Mouse (Mus musculus): ENCODE results near the gene Samd10. TPM values are rescaled to one million over a fixed set of nuclear protein-coding genes. Genes with fewer than 3 reads are reported as not detected.

The Samd10 gene
- 169 and 175 TPM in 2 replicates for polyA plus RNA-seq (2015; fragmentation: Nextera tagmentation; extraction: Ambion mirVana)

DNA sequence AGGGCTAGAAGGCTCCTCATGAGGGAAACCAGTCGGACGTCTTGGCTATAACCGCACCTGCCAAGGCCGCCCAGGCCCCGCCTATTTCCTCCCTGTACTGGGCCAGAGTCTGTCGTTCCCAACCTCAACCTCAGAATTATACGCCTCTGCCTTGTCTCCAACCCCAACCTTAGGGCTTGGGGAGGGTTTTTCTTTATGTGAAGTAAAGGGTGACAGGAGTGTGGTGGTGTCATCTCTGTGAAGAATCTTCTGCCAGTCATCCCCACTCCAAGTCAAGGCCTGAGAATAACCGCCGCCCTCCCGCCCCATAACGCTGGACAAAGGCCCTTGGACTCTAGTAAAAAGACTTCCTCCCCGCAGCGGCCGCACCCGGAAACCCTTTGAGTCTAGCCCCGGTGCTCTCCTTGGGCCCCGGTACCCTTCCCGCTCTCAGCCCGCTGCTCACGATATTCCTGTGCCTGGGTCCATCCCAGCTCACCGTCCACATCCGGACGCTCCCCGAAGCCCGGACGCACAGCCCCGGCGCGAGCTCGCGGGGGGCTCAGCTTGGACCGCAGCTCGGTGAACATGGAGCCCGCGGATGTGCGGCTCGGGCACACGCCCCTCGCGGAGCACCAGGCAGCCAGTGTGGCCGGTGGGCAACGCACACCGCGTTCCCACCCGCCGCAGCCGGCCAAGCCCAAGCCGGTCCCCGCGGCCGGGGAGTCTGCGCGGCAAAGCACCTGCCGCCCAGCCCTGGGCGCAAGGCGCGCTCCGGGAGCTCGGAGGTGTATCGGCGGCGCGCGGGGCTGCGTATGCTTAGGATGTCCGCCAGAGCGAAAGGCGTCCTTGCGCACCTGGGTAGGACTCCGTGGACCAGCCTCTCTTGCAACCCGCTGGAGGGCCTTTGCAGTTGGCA lies at the start of gene Samd10:
Gene Samd10 (minus strand): TSS at position 759 of the 898 bp plus-strand sequence.
- H3K4me1 ChIP-seq (replicated peaks) = peaks cover 54% of the 10 kb centered on the region
- ATAC-seq (ENCODE audit: low FRiP score) = peak; percentile 33
- H3K9me3 ChIP-seq = no peaks in the 10 kb centered on the region
- H3K9ac ChIP-seq = peak within 1 kb of the TSS; percentile 98
- peaks cover 19% of the 10 kb centered on the region for H3K36me3 ChIP-seq
- no peaks in the 10 kb centered on the region for H3K27me3 ChIP-seq
- peak within 1 kb of the TSS; percentile 80 for H3K4me3 ChIP-seq
- H3K4me2 ChIP-seq = peak within 1 kb of the TSS; percentile 78
- H3K27ac ChIP-seq = peak within 1 kb of the TSS; percentile 96
- 2% methylated on average over 71 of the region's 71 CpGs for WGBS

DNA sequence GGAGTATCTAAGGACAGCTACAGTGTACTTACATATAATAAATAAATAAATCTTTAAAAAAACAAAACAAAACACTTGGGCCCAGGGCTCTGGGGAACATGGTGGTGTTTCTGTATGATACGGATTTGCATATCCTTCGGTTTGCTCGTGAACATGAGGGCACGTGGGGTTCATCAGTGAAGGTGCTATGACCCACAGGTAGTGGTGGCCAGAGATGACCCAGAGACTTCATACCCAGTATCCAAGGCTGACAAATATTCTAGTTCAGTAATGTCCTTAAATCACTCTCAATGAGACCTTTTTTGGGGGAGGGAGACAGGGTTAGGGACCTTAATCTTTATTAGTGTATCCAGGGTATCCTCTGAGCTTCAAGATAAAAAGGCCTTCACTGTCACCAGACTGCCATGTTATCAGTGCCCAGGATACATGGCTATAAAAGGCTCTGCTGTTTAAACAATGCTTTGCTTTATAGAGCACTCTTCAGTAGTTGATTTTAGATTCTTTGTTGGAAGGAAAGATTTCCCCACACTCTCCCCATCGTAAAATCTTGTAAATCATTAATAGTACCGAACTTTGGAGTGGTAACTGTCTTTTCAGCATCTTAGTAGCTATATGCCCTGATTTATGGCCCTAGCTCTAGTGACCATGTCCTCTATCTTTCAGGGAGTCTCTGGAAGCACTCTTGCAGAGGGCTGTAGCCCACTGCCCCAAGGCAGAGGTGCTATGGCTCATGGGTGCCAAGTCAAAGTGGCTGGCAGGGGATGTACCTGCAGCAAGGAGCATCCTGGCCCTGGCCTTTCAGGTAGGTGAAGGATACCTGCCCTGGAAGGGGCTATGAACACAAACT lies 47.8 kb upstream of the Samd10 start:
- no peak overlapping the region for H3K4me2 ChIP-seq
- peaks cover 93% of the 10 kb centered on the region for H3K36me3 ChIP-seq
- ATAC-seq (ENCODE audit: low FRiP score) = no peak
- H3K4me1 ChIP-seq (replicated peaks) = no peaks in the 10 kb centered on the region
- H3K9me3 ChIP-seq = no peaks in the 10 kb centered on the region
- H3K4me3 ChIP-seq = no peak overlapping the region
- no peaks in the 10 kb centered on the region for H3K27me3 ChIP-seq
- H3K27ac ChIP-seq = no peak overlapping the region
- WGBS = 91% methylated on average over 6 of the region's 6 CpGs
- no peak overlapping the region for H3K9ac ChIP-seq

DNA sequence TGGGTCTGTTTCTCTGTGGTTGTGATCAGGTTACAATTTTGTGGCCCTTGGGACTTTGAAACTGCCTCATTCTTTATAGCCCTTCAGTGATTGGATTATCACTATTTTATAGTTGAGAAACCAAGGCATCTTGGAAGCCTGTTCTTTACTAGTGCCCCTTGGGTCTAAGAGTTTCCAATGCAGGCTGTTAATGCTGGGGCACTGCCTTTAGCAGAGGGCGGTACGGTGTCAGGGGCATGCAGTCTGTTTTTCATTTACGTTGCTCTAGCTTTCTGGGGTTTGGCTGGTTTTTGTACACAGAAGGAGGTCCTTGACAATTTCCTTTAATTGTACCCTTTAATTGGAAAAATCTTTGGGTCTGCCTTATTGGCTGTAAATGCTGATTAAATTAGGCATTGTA lies 46.7 kb upstream of the Samd10 start:
- no peak overlapping the region for H3K27ac ChIP-seq
- no peak overlapping the region for H3K4me3 ChIP-seq
- no peaks in the 10 kb centered on the region for H3K27me3 ChIP-seq
- H3K9me3 ChIP-seq = no peaks in the 10 kb centered on the region
- H3K4me1 ChIP-seq (replicated peaks) = no peaks in the 10 kb centered on the region
- no peak for ATAC-seq (ENCODE audit: low FRiP score)
- no peak overlapping the region for H3K9ac ChIP-seq
- H3K4me2 ChIP-seq = no peak overlapping the region
- 86% methylated on average over 3 of the region's 3 CpGs for WGBS
- H3K36me3 ChIP-seq = peaks cover 93% of the 10 kb centered on the region

DNA sequence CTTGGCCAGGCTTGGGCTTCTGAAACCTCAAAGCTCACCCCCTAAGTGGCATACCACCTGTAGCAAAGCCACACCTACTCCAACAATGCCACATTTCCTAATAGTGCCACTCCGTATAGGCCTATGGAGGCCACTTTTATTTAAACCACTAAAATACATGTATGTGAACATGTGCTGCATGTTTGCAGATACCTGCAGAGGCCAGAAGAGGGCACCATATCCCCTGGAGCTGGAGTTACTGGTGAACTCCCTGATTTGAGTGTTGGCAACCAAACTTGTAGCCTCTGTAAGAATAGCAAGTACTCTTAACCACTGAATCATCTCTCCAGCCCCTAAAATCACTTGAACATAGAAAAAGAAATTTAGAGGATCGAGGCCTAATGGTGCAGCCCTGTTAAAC lies 45.3 kb upstream of the Samd10 start:
- no peak for ATAC-seq (ENCODE audit: low FRiP score)
- WGBS = 99% methylated on average over 2 of the region's 2 CpGs
- H3K27ac ChIP-seq = no peak overlapping the region

DNA sequence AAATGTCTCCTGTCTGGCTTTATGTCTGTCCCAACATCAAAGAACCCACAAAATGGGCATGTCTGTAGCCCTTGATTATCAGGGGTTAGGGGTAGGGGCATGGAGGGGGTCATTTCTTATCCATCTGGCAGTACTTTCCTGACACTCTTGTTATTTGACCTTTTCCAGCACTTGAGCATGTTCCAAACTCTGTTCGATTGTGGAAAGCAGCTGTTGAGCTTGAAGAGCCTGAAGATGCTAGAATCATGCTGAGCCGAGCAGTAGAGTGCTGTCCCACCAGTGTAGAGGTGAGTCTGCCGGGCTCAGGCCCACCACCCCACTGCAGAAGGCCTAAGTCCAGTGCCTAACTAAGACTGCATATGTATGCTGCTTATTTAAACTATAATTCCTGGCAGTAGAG lies 36.9 kb upstream of the Samd10 start:
- H3K27ac ChIP-seq = no peak overlapping the region
- WGBS = 98% methylated on average over 3 of the region's 3 CpGs
- H3K4me2 ChIP-seq = no peak overlapping the region
- H3K9ac ChIP-seq = no peak overlapping the region
- no peak overlapping the region for H3K4me3 ChIP-seq
- H3K4me1 ChIP-seq (replicated peaks) = no peaks in the 10 kb centered on the region
- peaks cover 88% of the 10 kb centered on the region for H3K36me3 ChIP-seq
- ATAC-seq (ENCODE audit: low FRiP score) = no peak
- H3K9me3 ChIP-seq = no peaks in the 10 kb centered on the region
- no peaks in the 10 kb centered on the region for H3K27me3 ChIP-seq

More for the DNA sequence above, 45.3 kb upstream of the Samd10 start:
- peaks cover 92% of the 10 kb centered on the region for H3K36me3 ChIP-seq
- H3K4me1 ChIP-seq (replicated peaks) = no peaks in the 10 kb centered on the region
- H3K4me3 ChIP-seq = no peak overlapping the region
- no peak overlapping the region for H3K4me2 ChIP-seq
- H3K27me3 ChIP-seq = no peaks in the 10 kb centered on the region
- H3K9ac ChIP-seq = no peak overlapping the region
- no peaks in the 10 kb centered on the region for H3K9me3 ChIP-seq

DNA sequence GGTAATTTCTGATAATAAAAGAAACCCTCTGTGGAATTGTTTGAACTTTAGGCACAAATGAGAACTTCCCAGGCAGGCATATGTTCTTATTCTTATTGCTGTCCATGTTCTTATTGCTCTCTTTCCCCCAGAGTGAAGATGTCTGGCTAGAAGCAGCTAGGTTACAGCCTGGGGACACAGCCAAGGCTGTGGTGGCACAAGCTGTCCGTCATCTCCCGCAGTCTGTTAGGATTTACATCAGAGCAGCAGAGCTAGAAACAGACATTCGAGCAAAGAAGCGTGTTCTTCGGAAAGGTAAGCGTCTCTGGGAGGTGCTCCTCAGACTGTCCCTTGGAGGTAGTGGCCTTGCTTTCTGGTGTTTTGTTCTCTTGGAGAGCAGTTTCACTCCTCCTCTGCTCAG lies 33.6 kb upstream of the Samd10 start:
- Histone ChIP-seq H3K4me3 (no peak overlapping the region), H3K36me3 (peaks cover 73% of the 10 kb centered on the region), H3K4me1 (replicated peaks) (no peaks in the 10 kb centered on the region), H3K9me3 (no peaks in the 10 kb centered on the region), H3K27ac (no peak overlapping the region), H3K4me2 (no peak overlapping the region), H3K27me3 (no peaks in the 10 kb centered on the region), H3K9ac (no peak overlapping the region)
- no peak for ATAC-seq (ENCODE audit: low FRiP score)
- 95% methylated on average over 6 of the region's 6 CpGs for WGBS

DNA sequence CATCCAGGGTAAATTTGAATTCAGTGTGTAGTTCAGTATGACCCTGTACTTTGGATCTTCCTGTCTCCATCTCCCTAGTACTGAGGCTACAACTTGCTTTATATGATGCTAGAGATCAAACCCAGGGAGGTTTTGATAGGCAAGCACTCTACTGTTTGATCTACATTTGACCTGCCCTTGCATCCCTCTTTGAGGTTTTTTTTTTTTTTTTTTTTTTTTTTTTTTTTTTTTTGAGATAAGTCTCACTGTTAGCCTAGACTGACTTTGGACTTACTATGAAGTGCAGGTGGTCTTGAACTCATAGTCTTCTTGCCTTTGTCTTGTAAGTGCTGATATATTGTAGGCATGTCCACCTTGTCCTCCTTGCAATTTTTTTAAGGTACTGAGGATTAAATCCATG lies 29.5 kb upstream of the Samd10 start:
- Histone ChIP-seq H3K9me3 (no peaks in the 10 kb centered on the region), H3K27me3 (no peaks in the 10 kb centered on the region), H3K4me3 (no peak overlapping the region), H3K27ac (no peak overlapping the region), H3K9ac (no peak overlapping the region), H3K4me2 (no peak overlapping the region), H3K4me1 (replicated peaks) (no peaks in the 10 kb centered on the region), H3K36me3 (peaks cover 42% of the 10 kb centered on the region)
- ATAC-seq (ENCODE audit: low FRiP score) = no peak

DNA sequence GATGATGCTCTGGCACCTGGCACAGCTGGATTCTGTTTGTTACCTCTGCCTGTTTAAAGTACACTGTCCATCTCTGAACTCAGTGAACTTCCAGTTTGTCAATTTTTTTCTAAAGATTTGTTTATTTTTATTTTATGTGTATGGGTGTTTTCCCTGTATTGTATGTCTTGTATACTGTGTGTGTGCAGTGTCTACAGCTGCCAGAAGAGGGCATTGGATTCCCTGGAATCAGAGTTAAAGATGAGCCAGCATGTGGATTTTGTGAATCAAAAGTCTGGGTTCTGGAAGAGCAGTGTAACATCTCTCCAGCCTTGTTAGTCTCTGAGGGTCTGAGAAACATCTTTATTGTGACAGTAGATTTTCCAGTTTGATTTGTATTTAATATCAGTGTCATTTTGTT lies 24.4 kb upstream of the Samd10 start:
- Histone ChIP-seq H3K36me3 (peaks cover 49% of the 10 kb centered on the region), H3K9ac (no peak overlapping the region), H3K27me3 (no peaks in the 10 kb centered on the region), H3K4me3 (no peak overlapping the region), H3K27ac (no peak overlapping the region), H3K4me2 (no peak overlapping the region), H3K4me1 (replicated peaks) (no peaks in the 10 kb centered on the region), H3K9me3 (no peaks in the 10 kb centered on the region)
- ATAC-seq (ENCODE audit: low FRiP score) = no peak

DNA sequence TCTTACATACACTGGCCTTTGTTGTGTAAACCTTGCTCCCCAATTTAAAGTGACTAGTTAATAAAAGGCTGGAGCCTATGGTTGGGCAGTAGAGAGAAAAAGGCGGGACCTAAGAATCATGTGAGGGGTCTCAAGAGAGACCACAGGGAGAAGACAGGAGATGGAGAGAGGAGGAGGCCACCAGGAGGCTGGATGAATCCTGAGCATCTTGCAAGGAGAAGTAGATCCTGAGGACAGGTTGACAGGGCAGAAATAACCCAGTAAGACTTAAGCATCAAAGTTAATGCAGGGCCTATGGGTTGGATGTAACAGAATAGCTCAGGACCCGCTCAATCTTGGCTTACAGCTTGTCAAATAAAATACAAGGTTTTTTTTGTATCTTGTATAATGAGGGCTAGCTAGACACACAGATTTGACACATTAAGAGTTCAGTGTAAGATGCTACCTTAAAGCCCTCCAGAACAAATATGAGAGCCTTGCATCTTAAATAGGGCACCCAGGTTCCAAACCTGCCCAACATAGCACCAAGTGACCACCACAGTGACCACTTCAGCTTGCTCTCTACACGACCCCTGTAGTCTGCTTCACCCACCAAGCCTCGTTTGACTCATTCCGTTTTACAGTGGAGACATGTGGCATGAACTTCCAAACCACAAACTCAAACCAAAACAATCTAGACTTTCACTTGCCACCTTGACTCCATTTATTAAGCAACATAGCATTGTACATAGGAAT lies 19.9 kb upstream of the Samd10 start:
- no peak for ATAC-seq (ENCODE audit: low FRiP score)
- H3K9me3 ChIP-seq = no peaks in the 10 kb centered on the region
- no peak overlapping the region for H3K4me3 ChIP-seq
- no peak overlapping the region for H3K9ac ChIP-seq
- WGBS = 90% methylated on average over 5 of the region's 5 CpGs
- H3K36me3 ChIP-seq = peaks cover 62% of the 10 kb centered on the region
- no peak overlapping the region for H3K4me2 ChIP-seq
- no peaks in the 10 kb centered on the region for H3K27me3 ChIP-seq
- no peaks in the 10 kb centered on the region for H3K4me1 ChIP-seq (replicated peaks)
- H3K27ac ChIP-seq = no peak overlapping the region

DNA sequence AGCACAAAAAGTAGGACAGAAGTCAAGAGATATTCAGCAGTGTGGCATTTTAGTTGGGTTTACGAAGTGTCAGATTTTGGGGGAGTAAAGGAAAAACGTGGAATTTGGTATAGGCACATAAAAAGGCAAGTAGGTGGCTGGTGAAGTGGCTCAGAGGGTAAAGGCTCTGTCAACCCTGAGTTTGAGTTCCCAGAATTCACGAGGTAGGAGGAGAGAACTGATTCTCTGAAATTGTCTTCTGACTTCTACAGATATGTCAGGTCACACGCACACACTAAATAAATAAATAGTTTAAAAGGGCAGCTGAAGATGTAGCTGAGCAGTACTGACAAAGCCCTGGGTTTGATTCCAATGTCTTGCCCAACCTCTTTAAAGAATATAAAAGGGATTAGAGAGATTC lies 3.4 kb upstream of the Samd10 start:
- ATAC-seq (ENCODE audit: low FRiP score) = no peak

DNA sequence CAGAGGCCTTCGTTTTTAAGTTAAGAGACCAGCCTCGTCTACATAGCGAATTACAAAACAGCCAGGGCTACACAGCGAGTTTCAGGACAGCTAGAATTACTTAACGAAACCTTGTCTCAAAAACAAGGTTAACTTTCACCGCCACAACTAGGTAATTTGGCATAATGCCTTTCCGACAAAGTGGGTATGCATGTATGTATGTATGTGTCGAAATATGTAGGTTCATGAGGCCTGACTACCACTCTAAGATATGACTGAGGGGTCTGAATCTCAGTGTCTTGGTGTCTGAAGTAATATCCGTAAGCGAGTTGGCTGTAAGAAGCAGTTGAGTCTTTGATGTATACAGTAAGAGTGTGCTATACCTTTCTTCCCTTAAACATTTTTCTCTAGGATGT lies 2.7 kb upstream of the Samd10 start:
- peaks cover 45% of the 10 kb centered on the region for H3K4me1 ChIP-seq (replicated peaks)
- H3K36me3 ChIP-seq = peaks cover 5% of the 10 kb centered on the region; the same call in 1 of the 2 replicates
- no peak for ATAC-seq (ENCODE audit: low FRiP score)
- H3K4me2 ChIP-seq = peak overlapping the region; percentile 82
- H3K27ac ChIP-seq = peak overlapping the region; percentile 90; the same call in 1 of the 2 replicates
- WGBS = 31% methylated on average over 10 of the region's 10 CpGs
- peak overlapping the region; percentile 79 for H3K4me3 ChIP-seq
- H3K9ac ChIP-seq = peak overlapping the region; percentile 88
- no peaks in the 10 kb centered on the region for H3K27me3 ChIP-seq
- H3K9me3 ChIP-seq = no peaks in the 10 kb centered on the region

More for the DNA sequence above, 3.4 kb upstream of the Samd10 start:
- WGBS = 88% methylated on average over 4 of the region's 4 CpGs
- no peaks in the 10 kb centered on the region for H3K27me3 ChIP-seq
- no peak overlapping the region for H3K27ac ChIP-seq
- no peak overlapping the region for H3K9ac ChIP-seq
- H3K4me2 ChIP-seq = peak overlapping the region; percentile 82
- H3K36me3 ChIP-seq = 0 out of 2 replicates have a peak, but pooled peaks cover under 1% of the 10 kb centered on the region
- peaks cover 40% of the 10 kb centered on the region for H3K4me1 ChIP-seq (replicated peaks)
- H3K4me3 ChIP-seq = peak overlapping the region; percentile 79
- H3K9me3 ChIP-seq = no peaks in the 10 kb centered on the region
